Mouse (Mus musculus): ENCODE measurements around the gene Tcp10c.
"Not testable (repeated sequence)": the region's sequence is repeated elsewhere in the genome, so short reads cannot be mapped to it uniquely, and the experiment has no call there.

DNA sequence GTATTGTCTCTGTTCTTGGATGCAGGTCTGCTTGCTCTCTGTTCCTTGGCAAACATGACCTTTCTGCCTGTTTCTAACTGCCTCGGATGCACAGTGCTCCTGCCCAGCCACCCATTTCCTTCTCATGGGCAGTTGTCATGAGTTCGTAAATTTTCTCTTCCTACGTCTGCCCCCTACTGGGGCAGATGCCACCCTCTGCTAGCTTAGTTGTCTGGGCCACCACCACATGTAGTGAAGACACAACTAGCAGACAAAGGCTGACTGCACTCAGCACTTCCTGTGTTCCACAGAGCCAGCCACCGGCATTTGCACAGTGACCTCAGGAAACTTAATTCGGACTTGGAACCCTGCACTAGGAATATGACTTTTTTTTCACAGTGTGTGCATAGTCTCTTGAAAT, 9.4 kb downstream of the Tcp10c start:
- TF ChIP-seq CTCF (IDR thresholded peaks at IDR 0.05; ENCODE audit: low read depth); EP300 (optimal IDR thresholded peaks at IDR 0.05): not testable (repeated sequence)
